Mouse (Mus musculus) midbrain, postnatal 0 days (tissue): ENCODE measurements around the gene Slc5a5. TPM values are rescaled to one million over a fixed set of nuclear protein-coding genes. Genes with fewer than 3 reads are reported as not detected.

Experiments used
- ATAC-seq: fragments of 200-750 bp; cut with Nextera tagmentation; 2 replicates; pipeline ENCODE4 v1.8.0; 2017; ENCODE audit warnings: moderate number of reproducible peaks, mild to moderate bottlenecking, moderate TSS enrichment, moderate library complexity; ENCODE audit not compliant: low FRiP score
- DNase-seq: peaks from one replicate; pipeline ENCODE4 v3.0.0-alpha.2; 2015; ENCODE audit warnings: low spot score
- H3K27ac ChIP-seq: fragments of 300-500 bp; sonication (generic); 2 replicates; pipeline ENCODE4 v1.5.1; 2014; ENCODE audit warnings: low read depth, mild to moderate bottlenecking, low read length, mixed read lengths
- H3K27me3 ChIP-seq: fragments of 300-500 bp; sonication (generic); 2 replicates; pipeline ENCODE4 v1.6.1; 2014; ENCODE audit warnings: low read length, control low read depth, mixed read lengths; ENCODE audit not compliant: insufficient read depth
- H3K36me3 ChIP-seq: fragments of 300-500 bp; sonication (generic); 2 replicates; pipeline ENCODE4 v1.6.1; 2014; ENCODE audit warnings: low read length, control low read depth, mixed read lengths; ENCODE audit not compliant: insufficient read depth
- H3K4me1 ChIP-seq: fragments of 300-500 bp; sonication (generic); 2 replicates; pipeline ENCODE4 v1.6.1; 2014; ENCODE audit warnings: mild to moderate bottlenecking, control low read depth, antibody characterized with exemption, low read length, mixed read lengths; ENCODE audit not compliant: insufficient read depth
- H3K4me2 ChIP-seq: fragments of 300-500 bp; sonication (generic); 2 replicates; pipeline ENCODE4 v1.6.1; 2014; ENCODE audit warnings: low read depth, mild to moderate bottlenecking, low read length, mixed read lengths; ENCODE audit not compliant: poor library complexity, severe bottlenecking
- H3K4me3 ChIP-seq: fragments of 300-500 bp; sonication (generic); 2 replicates; pipeline ENCODE4 v1.5.1; 2014; ENCODE audit warnings: low read depth, mild to moderate bottlenecking, low read length, moderate library complexity
- H3K9ac ChIP-seq: fragments of 300-500 bp; sonication (generic); replicated peaks from 2 replicates; pipeline ENCODE4 v1.6.1; 2014; ENCODE audit warnings: mild to moderate bottlenecking, low read length, moderate library complexity, mixed read lengths; ENCODE audit not compliant: poor library complexity, severe bottlenecking
- H3K9me3 ChIP-seq: fragments of 300-500 bp; sonication (generic); 2 replicates; pipeline ENCODE4 v1.6.1; 2016; ENCODE audit warnings: low read length, control low read depth
- CTCF ChIP-seq: IDR thresholded peaks from 2 replicates; pipeline ENCODE4 v1.5.1; 2016; ENCODE audit warnings: antibody characterized with exemption, mild to moderate bottlenecking
- WGBS: fragments of 180-500 bp; shearing (Covaris S2); extraction: QIAGEN DNeasy Blood & Tissue Kit; methylation state at CpG from one replicate; pipeline ENCODE4 v1.1.7; 2014; 5-methylcytosine and 5-hydroxymethylcytosine counted together
- polyA plus RNA-seq: library from polyadenylated mRNA; unstranded; fragments of >200 nt; fragmentation: Nextera tagmentation; extraction: Ambion mirVana; gene quantifications from 2 replicates; pipeline ENCODE4 v1.2.1, GENCODE M21; 2015
- total RNA-seq: library from RNA; depleted of rRNA; stranded (reverse); fragments of >200 nt; gene quantifications from 2 replicates; pipeline ENCODE4 v1.2.3, GENCODE M21; 2014

Slc5a5 gene
- total and polyA plus RNA-seq, 2 experiments from 2014 or later, result 2.1 to 3.7 TPM

DNA sequence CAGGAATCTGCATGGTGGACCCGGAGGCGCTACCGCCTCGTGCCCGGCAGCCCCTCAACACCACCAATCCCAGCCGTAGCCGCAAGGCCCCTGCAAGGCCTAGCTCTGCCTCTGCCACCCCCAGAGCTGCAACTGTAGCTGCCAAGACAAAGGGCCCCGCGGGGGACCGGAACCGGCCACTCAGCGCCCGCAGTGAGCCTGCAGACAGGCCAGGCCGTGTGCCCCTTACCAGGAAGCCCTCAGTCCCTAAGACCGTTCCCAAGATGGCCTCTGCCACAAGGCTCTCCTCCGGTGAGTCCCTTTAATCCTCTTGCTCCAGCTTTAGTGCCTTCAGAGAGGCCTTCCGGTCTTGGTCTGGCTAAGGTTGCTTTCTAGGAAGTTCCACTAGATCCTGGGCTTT, 22.1 kb upstream of the Slc5a5 start:
- no peak for TF ChIP-seq CTCF
- Histone ChIP-seq H3K27ac (no peak overlapping the region), H3K4me2 (no peak overlapping the region), H3K9me3 (no peaks in the 10 kb centered on the region), H3K4me3 (no peak overlapping the region), H3K4me1 (no peaks in the 10 kb centered on the region), H3K27me3 (no peaks in the 10 kb centered on the region), H3K36me3 (peaks cover 75% of the 10 kb centered on the region), H3K9ac (no peak overlapping the region)
- no peak for ATAC-seq
- DNase-seq, result no peak
- WGBS, result 90% methylated on average over 17 of the region's 17 CpGs

- no peaks in the 10 kb centered on the region for H3K27me3 ChIP-seq
- ATAC-seq (0 out of 2 replicates have a peak, but pooled peaks have one; percentile 28), DNase-seq (no peak)
- H3K9ac ChIP-seq, result no peak overlapping the region
- no peaks in the 10 kb centered on the region for H3K4me1 ChIP-seq
- no peak overlapping the region for H3K4me3 ChIP-seq
- no peaks in the 10 kb centered on the region for H3K9me3 ChIP-seq
- peaks cover 70% of the 10 kb centered on the region for H3K36me3 ChIP-seq
- no peak for TF ChIP-seq CTCF
- WGBS, result 94% methylated on average over 26 of the region's 26 CpGs
- H3K27ac ChIP-seq, result no peak overlapping the region
- no peak overlapping the region for H3K4me2 ChIP-seq
Measured at GRCm38 (mm10) chr8:70913523-70913922, 21.0 kb upstream of the Slc5a5 start.

DNA sequence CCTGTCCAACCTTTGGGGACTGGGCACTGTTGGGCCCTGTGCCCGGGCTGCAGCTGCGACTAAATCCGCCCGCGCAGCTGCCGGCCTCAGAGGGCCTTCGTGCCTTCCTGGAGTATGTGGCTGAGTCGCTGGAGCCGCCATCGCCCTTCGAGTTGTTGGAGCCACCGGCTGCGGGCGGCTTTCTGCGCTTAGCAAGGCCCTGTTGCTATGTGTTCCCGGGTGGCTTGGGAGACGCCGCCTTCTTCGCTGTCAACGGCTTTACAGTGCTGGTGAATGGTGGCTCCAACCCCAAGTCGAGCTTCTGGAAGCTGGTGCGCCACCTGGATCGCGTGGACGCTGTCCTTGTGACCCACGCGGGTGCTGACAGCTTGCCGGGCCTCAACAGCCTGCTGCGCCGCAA, 20.4 kb upstream of the Slc5a5 start:
- ATAC-seq (no peak), DNase-seq (no peak)
- Histone ChIP-seq H3K9me3 (no peaks in the 10 kb centered on the region), H3K27ac (no peak overlapping the region), H3K27me3 (no peaks in the 10 kb centered on the region), H3K36me3 (peaks cover 69% of the 10 kb centered on the region), H3K4me3 (no peak overlapping the region), H3K9ac (no peak overlapping the region), H3K4me2 (no peak overlapping the region), H3K4me1 (no peaks in the 10 kb centered on the region)
- WGBS, result 94% methylated on average over 30 of the region's 30 CpGs
- TF ChIP-seq CTCF, result no peak

GRCm38 (mm10) chr8:70911596-70911995, 19.0 kb upstream of the Slc5a5 start:
- no peak overlapping the region for H3K9ac ChIP-seq
- ATAC-seq (no peak), DNase-seq (no peak)
- H3K27me3 ChIP-seq, result no peaks in the 10 kb centered on the region
- no peak overlapping the region for H3K27ac ChIP-seq
- WGBS, result 69% methylated on average over 5 of the region's 5 CpGs
- H3K4me2 ChIP-seq, result no peak overlapping the region
- peak; percentile 42; the same call in 1 of the 2 replicates for TF ChIP-seq CTCF
- no peak overlapping the region for H3K4me3 ChIP-seq
- peaks cover 3% of the 10 kb centered on the region; the same call in 1 of the 2 replicates for H3K4me1 ChIP-seq
- no peaks in the 10 kb centered on the region for H3K9me3 ChIP-seq
- peaks cover 55% of the 10 kb centered on the region for H3K36me3 ChIP-seq

- no peak for DNase-seq
- H3K36me3 ChIP-seq, result peaks cover 15% of the 10 kb centered on the region
- no peak overlapping the region for H3K9ac ChIP-seq
- H3K27me3 ChIP-seq, result 0 out of 2 replicates have a peak, but pooled peaks cover 2% of the 10 kb centered on the region
- no peaks in the 10 kb centered on the region for H3K9me3 ChIP-seq
- H3K27ac ChIP-seq, result no peak overlapping the region
- WGBS, result 93% methylated on average over 2 of the region's 2 CpGs
- H3K4me1 ChIP-seq, result peaks cover 3% of the 10 kb centered on the region; the same call in 1 of the 2 replicates
- no peak for ATAC-seq
- TF ChIP-seq CTCF, result no peak
- H3K4me3 ChIP-seq, result no peak overlapping the region
- H3K4me2 ChIP-seq, result no peak overlapping the region
Measured at GRCm38 (mm10) chr8:70907518-70907917, 15.0 kb upstream of the Slc5a5 start.

- peak; percentile 93 for DNase-seq
- H3K4me1 ChIP-seq, result peaks cover 3% of the 10 kb centered on the region; the same call in 1 of the 2 replicates
- 0 out of 2 replicates have a peak, but pooled peaks cover 4% of the 10 kb centered on the region for H3K36me3 ChIP-seq
- H3K9ac ChIP-seq, result peak within 1 kb of the TSS; percentile 89
- ATAC-seq, result peak; percentile 95
- H3K4me2 ChIP-seq, result peak within 1 kb of the TSS; percentile 92
- under 1% methylated on average over 68 of the region's 86 CpGs for WGBS
- peak within 1 kb of the TSS; percentile 91 for H3K27ac ChIP-seq
- H3K4me3 ChIP-seq, result peak within 1 kb of the TSS; percentile 88
- TF ChIP-seq CTCF, result peak; percentile 25; the same call in 1 of the 2 replicates
- no peaks in the 10 kb centered on the region for H3K9me3 ChIP-seq
- H3K27me3 ChIP-seq, result 0 out of 2 replicates have a peak, but pooled peaks cover 4% of the 10 kb centered on the region
Measured at GRCm38 (mm10) chr8:70905831-70906736, 13.5 kb upstream of the Slc5a5 start, which contains the start of gene Map1s. Gene Map1s (plus strand): TSS chr8:70905932.
